Mouse (Mus musculus) E14TG2a.4 (cell line): ENCODE results near the gene Camk2n1.

ENCODE experiments used
- H3K27me3 ChIP-seq: 2 replicates; pipeline ENCODE4 v1.6.1; 2014; ENCODE audit warnings: low read length, control low read depth; ENCODE audit not compliant: insufficient read depth
- H3K36me3 ChIP-seq: 2 replicates; pipeline ENCODE4 v1.6.1; 2014; ENCODE audit warnings: low read length, control low read depth; ENCODE audit not compliant: insufficient read depth
- H3K4me1 ChIP-seq: replicated peaks from 2 replicates; pipeline ENCODE4 v1.6.1; 2014; ENCODE audit warnings: low read depth, low read length, control low read depth
- H3K4me3 ChIP-seq: replicated peaks from 2 replicates; pipeline ENCODE4 v1.5.1; 2014; ENCODE audit warnings: mild to moderate bottlenecking, low read length
- H3K9me3 ChIP-seq: 2 replicates; pipeline ENCODE4 v1.6.1; 2014; ENCODE audit warnings: low read length, control low read depth
- CTCF ChIP-seq: conservative IDR thresholded peaks from 2 replicates; pipeline ENCODE4 v1.5.1; 2014; ENCODE audit warnings: low read length
- NANOG ChIP-seq: IDR thresholded peaks from 2 replicates; pipeline ENCODE4 v1.6.1; 2014; ENCODE audit warnings: borderline replicate concordance, low read length, mixed read lengths
- POU5F1 ChIP-seq: IDR thresholded peaks from 2 replicates; pipeline ENCODE4 v1.6.1; 2014; ENCODE audit warnings: low read length, borderline replicate concordance

Gene Camk2n1

DNA sequence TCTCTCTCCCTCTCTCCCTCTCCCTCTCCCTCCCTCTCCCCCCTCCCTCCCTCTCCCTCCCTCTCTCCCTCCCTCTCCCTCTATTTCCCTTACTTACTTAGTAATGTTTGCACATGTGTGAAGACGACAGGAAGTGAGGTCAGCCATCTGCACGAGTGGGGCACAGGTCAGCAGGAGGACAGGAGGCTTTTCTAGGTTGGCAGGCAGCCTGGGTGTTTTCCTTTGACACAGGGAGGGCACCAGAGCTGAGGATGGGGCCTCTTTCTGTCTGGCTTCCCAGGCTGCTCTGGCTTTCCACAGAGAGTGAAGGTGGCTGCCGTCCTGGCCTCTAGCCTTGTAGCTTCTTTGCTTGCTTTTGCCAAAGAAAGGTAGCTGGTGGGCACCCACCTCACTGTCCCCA is 14.1 kb upstream of the Camk2n1 start:
- H3K27me3 ChIP-seq: no peaks in the 10 kb centered on the region
- H3K4me3 ChIP-seq: no peak overlapping the region
- H3K4me1 ChIP-seq: peaks cover 97% of the 10 kb centered on the region
- H3K9me3 ChIP-seq: no peaks in the 10 kb centered on the region
- TF ChIP-seq NANOG: no peak
- no peak for TF ChIP-seq CTCF
- no peak for TF ChIP-seq POU5F1
- peaks cover 77% of the 10 kb centered on the region for H3K36me3 ChIP-seq

DNA sequence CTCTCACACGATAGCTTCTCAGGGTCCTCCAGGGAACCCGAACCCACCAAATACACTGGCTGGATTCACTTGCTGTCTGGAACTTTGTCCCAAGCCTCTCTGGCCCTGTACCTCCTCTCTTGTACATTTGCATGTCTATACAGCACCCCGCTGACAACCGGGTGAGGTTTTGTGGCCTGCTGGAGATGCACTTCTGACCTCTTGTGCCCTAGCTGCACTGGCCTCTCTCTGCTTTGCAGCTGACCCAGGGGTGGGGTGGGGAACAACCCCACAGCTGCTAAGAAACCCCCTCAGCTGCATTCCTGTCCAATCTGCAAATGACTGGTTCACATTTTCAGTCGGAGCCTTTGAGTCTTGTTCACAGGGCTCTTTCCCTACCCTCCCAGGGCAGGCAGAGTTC is 9.2 kb upstream of the Camk2n1 start:
- H3K4me3 ChIP-seq: peak overlapping the region; percentile 54
- H3K9me3 ChIP-seq: no peaks in the 10 kb centered on the region
- TF ChIP-seq CTCF (no peak), NANOG (no peak), POU5F1 (no peak)
- H3K27me3 ChIP-seq: no peaks in the 10 kb centered on the region
- H3K4me1 ChIP-seq: peaks cover 100% of the 10 kb centered on the region
- H3K36me3 ChIP-seq: peaks cover 34% of the 10 kb centered on the region

GRCm38 (mm10) chr4:138446981-138447380 is 7.1 kb upstream of the Camk2n1 start:
- TF ChIP-seq POU5F1: no peak
- TF ChIP-seq CTCF: no peak
- TF ChIP-seq NANOG: no peak
- no peaks in the 10 kb centered on the region for H3K9me3 ChIP-seq
- H3K36me3 ChIP-seq: peaks cover 15% of the 10 kb centered on the region
- H3K4me3 ChIP-seq: no peak overlapping the region
- no peaks in the 10 kb centered on the region for H3K27me3 ChIP-seq
- H3K4me1 ChIP-seq: peaks cover 98% of the 10 kb centered on the region

- peaks cover 11% of the 10 kb centered on the region for H3K36me3 ChIP-seq
- no peak for TF ChIP-seq NANOG
- peak; percentile 86 for TF ChIP-seq CTCF
- no peaks in the 10 kb centered on the region for H3K27me3 ChIP-seq
These were observed 6.7 kb upstream of the Camk2n1 start for GRCm38 (mm10) chr4:138447387-138447786.

DNA sequence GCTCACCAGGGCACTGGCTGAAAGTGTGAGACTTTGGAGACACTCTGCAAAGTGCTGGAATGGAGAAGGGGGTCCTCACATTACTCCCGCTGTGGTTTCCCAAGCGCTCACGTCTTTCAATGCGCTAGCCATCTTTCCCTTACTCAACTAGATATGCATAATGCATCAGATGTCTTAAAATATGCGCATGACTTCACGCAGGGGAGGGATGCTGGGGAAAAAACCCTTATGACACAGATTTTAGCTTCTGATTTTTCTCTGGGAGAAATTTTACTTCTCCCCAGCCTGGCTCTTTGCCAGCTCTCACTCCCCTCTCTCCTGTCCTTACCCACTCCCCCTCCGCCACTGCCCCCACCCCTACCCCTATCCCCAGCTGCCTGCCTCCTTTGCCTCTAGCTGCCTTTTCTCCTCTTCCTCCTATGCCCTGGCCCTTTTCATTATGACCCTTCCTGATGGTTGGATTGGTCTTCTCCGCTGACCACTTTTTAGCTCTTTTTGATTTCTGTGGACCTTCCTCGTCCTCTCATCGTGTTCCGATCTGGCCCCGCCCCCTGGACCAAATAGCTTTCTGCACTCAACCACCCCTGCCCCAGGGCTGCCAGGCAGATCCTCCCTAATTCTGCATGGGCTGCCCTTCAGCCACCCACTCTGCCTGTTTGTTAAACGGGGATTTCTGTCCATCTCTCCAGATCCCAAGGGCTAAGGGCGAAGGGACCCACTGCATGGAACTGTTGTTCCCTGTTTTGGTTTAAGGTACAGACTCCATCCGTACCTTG is 6.1 kb upstream of the Camk2n1 start:
- H3K36me3 ChIP-seq: 0 out of 2 replicates have a peak, but pooled peaks cover 4% of the 10 kb centered on the region
- no peaks in the 10 kb centered on the region for H3K9me3 ChIP-seq
- TF ChIP-seq POU5F1 (no peak), CTCF (no peak), NANOG (no peak)
- peaks cover 98% of the 10 kb centered on the region for H3K4me1 ChIP-seq
- no peaks in the 10 kb centered on the region for H3K27me3 ChIP-seq
- no peak overlapping the region for H3K4me3 ChIP-seq

More at GRCm38 (mm10) chr4:138447387-138447786, 6.7 kb upstream of the Camk2n1 start:
- Histone ChIP-seq H3K4me1 (peaks cover 98% of the 10 kb centered on the region), H3K9me3 (no peaks in the 10 kb centered on the region), H3K4me3 (no peak overlapping the region)

DNA sequence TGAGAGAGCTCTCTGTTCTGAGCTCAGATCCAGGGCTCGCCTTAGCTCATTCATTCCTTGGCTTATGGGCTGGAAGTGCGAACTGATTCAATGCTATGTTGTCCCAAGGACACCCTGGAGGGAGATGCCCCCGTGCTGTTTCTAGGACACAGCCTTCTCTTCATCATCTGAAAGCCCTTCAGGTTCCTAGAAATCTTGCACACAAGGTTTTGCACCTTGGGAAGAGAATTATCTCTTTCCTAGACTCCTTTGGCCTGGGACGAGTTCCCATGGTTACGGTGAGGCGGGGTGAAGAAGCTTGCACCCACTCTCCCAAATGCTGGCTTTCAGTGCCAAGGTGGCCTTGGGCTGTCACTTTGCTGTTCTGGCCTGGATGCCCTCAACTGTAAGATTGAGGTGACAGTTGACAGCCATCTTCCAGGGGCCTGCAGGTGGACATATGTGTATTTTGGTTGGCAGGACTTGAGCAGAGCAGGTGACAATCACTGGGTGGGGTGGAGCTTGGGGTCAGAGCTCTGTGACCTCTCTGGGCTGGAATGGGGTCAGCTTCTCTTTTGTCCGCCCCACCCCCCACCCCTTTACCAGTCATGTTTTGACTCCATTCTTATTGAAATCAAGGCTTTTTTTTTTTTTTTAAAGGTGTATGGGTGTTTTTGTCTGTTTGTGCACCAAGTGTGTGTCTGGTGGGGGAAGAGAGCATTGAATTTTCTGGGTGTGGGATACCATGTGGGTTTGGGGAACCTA is 5.1 kb upstream of the Camk2n1 start:
- TF ChIP-seq NANOG: no peak
- H3K4me3 ChIP-seq: peak overlapping the region; percentile 29
- H3K4me1 ChIP-seq: peaks cover 96% of the 10 kb centered on the region
- no peaks in the 10 kb centered on the region for H3K9me3 ChIP-seq
- H3K27me3 ChIP-seq: peaks cover 6% of the 10 kb centered on the region; the same call in 1 of the 2 replicates
- no peaks in the 10 kb centered on the region for H3K36me3 ChIP-seq

DNA sequence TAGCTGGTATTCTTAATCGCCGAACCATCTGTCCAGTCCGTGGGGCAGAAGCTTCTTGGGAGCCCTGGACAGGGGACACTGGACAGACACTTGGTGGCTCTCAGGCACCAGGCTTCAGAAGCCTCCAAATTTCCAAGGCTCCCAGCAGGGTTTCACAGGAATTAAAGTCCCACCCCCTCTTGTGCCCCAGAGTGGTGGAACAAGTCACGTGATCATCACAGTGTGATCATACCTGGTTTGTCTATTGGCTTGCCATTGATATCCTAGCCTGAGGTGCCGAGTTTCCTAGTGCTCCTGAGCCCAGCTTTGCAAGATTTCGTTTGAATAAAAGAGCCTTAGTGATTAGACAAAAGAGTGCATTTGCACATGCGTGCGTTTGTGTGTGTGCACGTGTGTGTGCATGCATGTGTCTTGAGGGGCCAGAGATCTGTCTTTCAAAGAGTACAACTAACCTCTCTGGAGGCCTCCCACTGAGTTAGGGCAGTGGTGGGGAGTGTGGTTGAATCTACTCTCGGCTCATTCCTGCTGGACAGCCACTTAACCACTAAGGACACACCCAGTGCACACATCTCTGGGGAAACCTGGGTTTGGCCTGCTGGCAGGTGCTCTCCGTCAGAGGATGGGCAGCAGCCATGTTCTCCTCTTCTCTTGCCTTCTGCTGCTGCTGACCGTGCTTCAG is 4.3 kb upstream of the Camk2n1 start:
- TF ChIP-seq NANOG: no peak
- TF ChIP-seq CTCF: no peak
- peaks cover 89% of the 10 kb centered on the region for H3K4me1 ChIP-seq
- H3K27me3 ChIP-seq: peaks cover 6% of the 10 kb centered on the region; the same call in 1 of the 2 replicates

DNA sequence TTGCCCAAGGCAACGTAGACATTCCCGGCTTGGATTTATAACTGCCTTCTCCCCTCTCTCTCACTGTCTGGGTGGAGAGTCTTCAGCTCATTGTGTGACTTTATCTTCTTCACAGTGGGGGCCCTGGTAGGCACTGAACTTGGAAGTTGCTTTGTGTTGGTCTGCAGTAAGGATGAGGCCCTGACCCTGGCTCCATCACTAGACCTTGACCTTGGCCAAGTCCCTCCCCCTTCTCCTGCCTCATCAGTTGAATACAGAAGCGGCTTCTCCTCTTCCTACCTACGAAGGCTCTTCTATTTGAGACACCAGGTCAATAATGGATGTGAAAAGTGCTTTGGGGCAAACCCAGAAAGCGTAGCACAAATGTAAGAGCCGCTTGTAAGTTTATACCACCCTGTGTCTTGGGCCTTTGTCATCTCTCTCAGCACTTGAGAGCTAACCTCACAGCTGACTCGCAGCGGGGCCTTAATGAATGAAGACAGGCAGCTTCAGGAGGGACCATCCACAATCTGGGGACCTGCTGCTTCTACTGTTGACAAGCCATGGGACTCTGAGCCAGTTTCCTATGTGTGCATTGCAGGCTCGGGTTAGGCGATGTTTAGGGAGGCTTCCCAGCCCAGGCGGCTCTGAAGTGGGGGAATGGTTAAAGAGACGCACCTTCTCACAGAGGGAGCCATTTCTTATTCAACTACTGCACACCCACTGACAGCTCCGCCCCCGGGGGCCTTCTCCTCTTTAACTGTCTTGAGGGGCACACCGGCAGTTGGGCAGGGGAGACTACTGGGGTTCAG is 1.6 kb upstream of the Camk2n1 start:
- no peaks in the 10 kb centered on the region for H3K36me3 ChIP-seq
- TF ChIP-seq NANOG (no peak), CTCF (no peak), POU5F1 (no peak)
- peaks cover 82% of the 10 kb centered on the region for H3K4me1 ChIP-seq
- no peaks in the 10 kb centered on the region for H3K9me3 ChIP-seq
- H3K4me3 ChIP-seq: peak overlapping the region; percentile 84
- peaks cover 24% of the 10 kb centered on the region for H3K27me3 ChIP-seq

More for the DNA sequence above, 4.3 kb upstream of the Camk2n1 start:
- no peaks in the 10 kb centered on the region for H3K9me3 ChIP-seq
- H3K4me3 ChIP-seq: peak overlapping the region; percentile 29
- H3K36me3 ChIP-seq: no peaks in the 10 kb centered on the region
